Mouse (Mus musculus) midbrain, embryonic 14.5 days (tissue): Measurements from ENCODE around the gene Spef1. TPM values are rescaled to one million over a fixed set of nuclear protein-coding genes. Genes with fewer than 3 reads are reported as not detected.

Experiments used
- ATAC-seq: fragments of 200-750 bp; cut with Nextera tagmentation; 2 replicates; pipeline ENCODE4 v1.8.0; 2017; ENCODE audit warnings: moderate number of reproducible peaks, moderate library complexity; ENCODE audit not compliant: low FRiP score, low TSS enrichment
- DNase-seq: peaks from one replicate; pipeline ENCODE4 v3.0.0-alpha.2; 2015
- H3K27ac ChIP-seq: fragments of 300-500 bp; sonication (generic); replicated peaks from 2 replicates; pipeline ENCODE4 v1.5.1; 2014; ENCODE audit warnings: mild to moderate bottlenecking, low read depth, low read length, moderate library complexity
- H3K27me3 ChIP-seq: fragments of 300-500 bp; sonication (generic); 2 replicates; pipeline ENCODE4 v1.6.1; 2014; ENCODE audit warnings: low read length, control low read depth, mixed read lengths; ENCODE audit not compliant: control insufficient read depth, insufficient read depth
- H3K36me3 ChIP-seq: fragments of 300-500 bp; sonication (generic); 2 replicates; pipeline ENCODE4 v1.6.1; 2014; ENCODE audit warnings: low read length, control low read depth; ENCODE audit not compliant: control insufficient read depth, insufficient read depth
- H3K4me1 ChIP-seq: fragments of 300-500 bp; sonication (generic); 2 replicates; pipeline ENCODE4 v1.6.1; 2014; ENCODE audit warnings: mild to moderate bottlenecking, antibody characterized with exemption, low read length, control low read depth; ENCODE audit not compliant: control insufficient read depth, insufficient read depth
- H3K4me2 ChIP-seq: fragments of 300-500 bp; sonication (generic); 2 replicates; pipeline ENCODE4 v1.6.1; 2014; ENCODE audit warnings: mild to moderate bottlenecking, low read length, moderate library complexity
- H3K4me3 ChIP-seq: fragments of 300-500 bp; sonication (generic); replicated peaks from 2 replicates; pipeline ENCODE4 v1.5.1; 2014; ENCODE audit warnings: low read depth, low read length
- H3K9ac ChIP-seq: fragments of 300-500 bp; sonication (generic); replicated peaks from 2 replicates; pipeline ENCODE4 v1.6.1; 2014; ENCODE audit warnings: mild to moderate bottlenecking, low read length, moderate library complexity
- H3K9me3 ChIP-seq: fragments of 300-500 bp; sonication (generic); 2 replicates; pipeline ENCODE4 v1.6.1; 2016; ENCODE audit warnings: low read length, control low read depth, mixed read lengths; ENCODE audit not compliant: control insufficient read depth
- WGBS: fragments of 180-500 bp; shearing (Covaris S2); extraction: QIAGEN DNeasy Blood & Tissue Kit; methylation state at CpG from one replicate; pipeline ENCODE4 v1.1.7; 2014; 5-methylcytosine and 5-hydroxymethylcytosine counted together
- polyA plus RNA-seq: library from polyadenylated mRNA; unstranded; fragments of >200 nt; fragmentation: Nextera tagmentation; extraction: Ambion mirVana; gene quantifications from 2 replicates; pipeline ENCODE4 v1.2.1, GENCODE M21; 2014

The Spef1 gene
- polyA plus RNA-seq, 1 experiment from 2014 or later, result 14.1 TPM

GRCm38 (mm10) chr2:131129836-131130235, 57.2 kb downstream of the Spef1 start:
- H3K36me3 ChIP-seq, result no peaks in the 10 kb centered on the region
- peaks cover 10% of the 10 kb centered on the region for H3K4me1 ChIP-seq
- ATAC-seq (no peak), DNase-seq (no peak)
- no peak overlapping the region for H3K9ac ChIP-seq
- no peaks in the 10 kb centered on the region for H3K9me3 ChIP-seq
- H3K4me2 ChIP-seq, result no peak overlapping the region
- H3K27ac ChIP-seq, result no peak overlapping the region
- H3K27me3 ChIP-seq, result no peaks in the 10 kb centered on the region
- no peak overlapping the region for H3K4me3 ChIP-seq
- WGBS, result 83% methylated on average over 5 of the region's 5 CpGs

- peaks cover 10% of the 10 kb centered on the region for H3K4me1 ChIP-seq
- no peaks in the 10 kb centered on the region for H3K36me3 ChIP-seq
- no peak for DNase-seq
- no peaks in the 10 kb centered on the region for H3K27me3 ChIP-seq
- H3K9me3 ChIP-seq, result no peaks in the 10 kb centered on the region
- H3K9ac ChIP-seq, result no peak overlapping the region
- no peak overlapping the region for H3K4me3 ChIP-seq
- H3K4me2 ChIP-seq, result no peak overlapping the region
- no peak for ATAC-seq
- WGBS, result 87% methylated on average over 3 of the region's 3 CpGs
- H3K27ac ChIP-seq, result no peak overlapping the region
Measured at GRCm38 (mm10) chr2:131128636-131129157, 58.4 kb downstream of the Spef1 start.

- H3K9me3 ChIP-seq, result no peaks in the 10 kb centered on the region
- H3K4me1 ChIP-seq, result peaks cover 10% of the 10 kb centered on the region
- ATAC-seq (no peak), DNase-seq (no peak)
- WGBS, result 93% methylated on average over 5 of the region's 5 CpGs
- no peak overlapping the region for H3K4me3 ChIP-seq
- no peak overlapping the region for H3K9ac ChIP-seq
- H3K27ac ChIP-seq, result no peak overlapping the region
- no peaks in the 10 kb centered on the region for H3K36me3 ChIP-seq
- peak overlapping the region; percentile 86; the same call in 1 of the 2 replicates for H3K4me2 ChIP-seq
- H3K27me3 ChIP-seq, result no peaks in the 10 kb centered on the region
Measured at GRCm38 (mm10) chr2:131128211-131128610, 58.9 kb downstream of the Spef1 start.

- peak; percentile 59 for DNase-seq
- WGBS, result 2% methylated on average over 28 of the region's 28 CpGs
- Histone ChIP-seq H3K4me1 (peaks cover 10% of the 10 kb centered on the region), H3K27me3 (no peaks in the 10 kb centered on the region), H3K36me3 (no peaks in the 10 kb centered on the region), H3K9ac (peak within 1 kb of the TSS; percentile 66), H3K4me2 (peak within 1 kb of the TSS; percentile 86), H3K27ac (no peak within 1 kb of the TSS), H3K4me3 (peak within 1 kb of the TSS; percentile 40), H3K9me3 (no peaks in the 10 kb centered on the region)
- ATAC-seq, result peak; percentile 79
Measured at GRCm38 (mm10) chr2:131127161-131127730, 59.8 kb downstream of the Spef1 start, which contains the start of gene Hspa12b. Gene Hspa12b, plus strand, starts transcription at chr2:131127280.

GRCm38 (mm10) chr2:131125964-131126815, 60.9 kb downstream of the Spef1 start:
- no peak overlapping the region for H3K4me2 ChIP-seq
- H3K27me3 ChIP-seq, result no peaks in the 10 kb centered on the region
- WGBS, result 46% methylated on average over 9 of the region's 9 CpGs
- H3K9me3 ChIP-seq, result no peaks in the 10 kb centered on the region
- DNase-seq (no peak), ATAC-seq (no peak)
- H3K4me3 ChIP-seq, result no peak overlapping the region
- H3K27ac ChIP-seq, result no peak overlapping the region
- H3K36me3 ChIP-seq, result no peaks in the 10 kb centered on the region
- H3K4me1 ChIP-seq, result peaks cover 10% of the 10 kb centered on the region
- H3K9ac ChIP-seq, result no peak overlapping the region

- Histone ChIP-seq H3K9ac (no peak overlapping the region), H3K9me3 (no peaks in the 10 kb centered on the region), H3K4me3 (no peak overlapping the region), H3K27ac (no peak overlapping the region), H3K4me2 (no peak overlapping the region), H3K36me3 (no peaks in the 10 kb centered on the region), H3K4me1 (peaks cover 10% of the 10 kb centered on the region), H3K27me3 (no peaks in the 10 kb centered on the region)
- DNase-seq, result no peak
- no peak for ATAC-seq
- WGBS, result 92% methylated on average over 9 of the region's 9 CpGs
Measured at GRCm38 (mm10) chr2:131125157-131125963, 61.7 kb downstream of the Spef1 start.

- no peaks in the 10 kb centered on the region for H3K9me3 ChIP-seq
- H3K9ac ChIP-seq, result no peak overlapping the region
- ATAC-seq (no peak), DNase-seq (no peak)
- H3K4me2 ChIP-seq, result no peak overlapping the region
- no peaks in the 10 kb centered on the region for H3K36me3 ChIP-seq
- no peaks in the 10 kb centered on the region for H3K27me3 ChIP-seq
- H3K4me1 ChIP-seq, result peaks cover 10% of the 10 kb centered on the region
- 79% methylated on average over 3 of the region's 3 CpGs for WGBS
- no peak overlapping the region for H3K27ac ChIP-seq
- H3K4me3 ChIP-seq, result no peak overlapping the region
Measured at GRCm38 (mm10) chr2:131124166-131124565, 62.9 kb downstream of the Spef1 start.
